Mouse (Mus musculus) lung, adult 18-20 months (tissue): ENCODE data around the gene Kxd1.

Experiments
- DNase-seq, 2 experiments: peaks; one replicate each; pipeline ENCODE4 v3.0.0; 2022; ENCODE audit warnings: mixed read lengths in 2 of 2

The Kxd1 gene

GRCm38 (mm10) chr8:70466771-70467170, 61.0 kb downstream of the Kxd1 start:
- peak in 1 of 2 experiments; percentile 19 for DNase-seq

GRCm38 (mm10) chr8:70466305-70466704, 61.5 kb downstream of the Kxd1 start:
- DNase-seq = no peak

- DNase-seq = no peak
These were observed 62.1 kb downstream of the Kxd1 start for GRCm38 (mm10) chr8:70465701-70466100.

GRCm38 (mm10) chr8:70464162-70464561, 63.6 kb downstream of the Kxd1 start:
- no peak for DNase-seq

DNA sequence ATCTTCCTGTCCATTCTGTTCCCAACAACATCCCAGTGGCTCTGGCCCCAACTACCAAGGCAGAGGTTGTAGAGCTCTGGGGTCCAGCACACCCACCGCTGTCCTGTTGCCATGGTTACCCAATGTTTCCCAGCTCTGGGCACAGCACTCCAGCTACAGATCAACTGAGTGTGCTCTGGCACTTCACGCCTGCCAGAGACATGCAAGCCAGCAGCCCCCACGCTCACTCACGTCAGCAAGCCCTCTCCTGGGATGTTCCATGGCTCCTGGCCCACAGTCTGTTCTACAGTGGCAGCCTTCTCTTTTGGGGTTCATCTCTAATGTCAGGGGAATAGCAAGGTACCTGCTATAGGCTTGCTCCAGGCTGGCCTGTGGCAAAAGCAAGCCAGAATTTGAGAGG, 64.5 kb downstream of the Kxd1 start:
- no peak for DNase-seq

DNA sequence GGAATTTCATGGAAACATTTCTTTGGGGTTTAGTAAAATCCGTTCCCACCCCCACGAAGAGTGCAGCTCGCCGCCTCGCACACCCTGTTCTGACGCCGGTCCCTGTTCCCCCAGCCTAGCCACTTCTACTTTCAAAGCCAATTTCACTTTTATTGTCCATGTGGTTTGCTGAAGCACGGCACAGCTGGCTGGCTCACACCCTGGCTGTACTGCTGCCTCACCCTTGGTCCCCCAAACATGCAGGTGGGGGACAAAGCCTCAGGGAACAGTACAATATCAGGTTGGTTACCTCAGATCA, 65.3 kb downstream of the Kxd1 start:
- no peak for DNase-seq

- no peak for DNase-seq
These were observed 65.8 kb downstream of the Kxd1 start for GRCm38 (mm10) chr8:70461765-70462515.

DNA sequence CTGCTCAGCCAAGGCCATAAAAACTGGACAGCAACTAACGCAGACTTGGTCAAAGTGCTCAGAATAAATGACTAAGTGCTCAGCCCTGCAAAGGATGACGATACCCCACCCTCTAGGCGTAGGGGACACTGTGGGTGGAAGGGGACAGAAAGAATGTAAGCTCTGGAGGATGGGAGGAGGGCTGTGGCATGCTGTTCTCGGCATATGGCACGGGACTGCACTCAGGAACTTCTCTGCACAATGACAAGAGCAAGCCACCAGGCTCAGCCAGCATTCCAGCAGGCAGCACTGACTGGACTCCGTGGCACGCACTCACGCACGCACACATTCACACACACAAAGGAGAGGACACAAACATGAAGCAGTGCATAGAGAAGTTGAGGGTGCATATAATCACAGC, 67.2 kb downstream of the Kxd1 start:
- DNase-seq = peak in 1 of 2 experiments; percentile 20

- no peak for DNase-seq
These were observed 67.6 kb downstream of the Kxd1 start for GRCm38 (mm10) chr8:70460199-70460598.

- no peak for DNase-seq
These were observed 68.1 kb downstream of the Kxd1 start for GRCm38 (mm10) chr8:70459636-70460035.

DNA sequence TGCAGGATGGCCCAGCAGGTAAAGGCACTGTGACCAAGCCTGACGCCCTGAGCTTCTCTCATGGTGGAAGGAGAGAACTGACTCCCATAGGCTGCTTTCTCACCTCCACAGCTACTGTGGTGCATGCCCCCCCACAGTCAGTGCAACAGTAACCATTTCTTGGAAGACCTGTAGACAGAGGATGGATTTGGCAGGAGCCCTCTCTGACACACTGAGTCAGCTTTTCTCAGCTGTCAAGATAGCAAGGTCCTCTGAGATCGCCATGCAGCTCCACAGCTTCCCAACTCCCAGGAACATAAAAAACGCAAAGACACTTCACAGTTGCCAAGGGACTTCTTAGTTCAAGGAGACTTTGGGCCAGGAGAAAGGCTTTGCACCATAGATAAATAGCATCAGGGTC, 69.3 kb downstream of the Kxd1 start:
- no peak for DNase-seq
